Mouse (Mus musculus) stomach, postnatal 0 days (tissue): Measurements from ENCODE around the gene Cacna2d4. TPM values are rescaled to one million over a fixed set of nuclear protein-coding genes. Genes with fewer than 3 reads are reported as not detected.
"Not testable (repeated sequence)": the region's sequence is repeated elsewhere in the genome, so short reads cannot be mapped to it uniquely, and the experiment has no call there.

ENCODE experiments used
- ATAC-seq: fragments of 200-750 bp; cut with Nextera tagmentation; 2 replicates; pipeline ENCODE4 v1.8.0; 2017; ENCODE audit not compliant: low FRiP score, low TSS enrichment
- DNase-seq: peaks from one replicate; pipeline ENCODE4 v3.0.0-alpha.2; 2016; ENCODE audit warnings: low spot score
- H3K27ac ChIP-seq: fragments of 300-500 bp; sonication (generic); replicated peaks from 2 replicates; pipeline ENCODE4 v1.5.1; 2014; ENCODE audit warnings: mild to moderate bottlenecking, control low read depth
- H3K27me3 ChIP-seq: fragments of 300-500 bp; sonication (generic); 2 replicates; pipeline ENCODE4 v1.6.1; 2014; ENCODE audit warnings: low read length; ENCODE audit not compliant: control insufficient read depth, insufficient read depth
- H3K36me3 ChIP-seq: fragments of 300-500 bp; sonication (generic); 2 replicates; pipeline ENCODE4 v1.6.1; 2014; ENCODE audit warnings: low read length, mixed read lengths; ENCODE audit not compliant: control insufficient read depth, insufficient read depth
- H3K4me1 ChIP-seq: fragments of 300-500 bp; sonication (generic); replicated peaks from 2 replicates; pipeline ENCODE4 v1.6.1; 2014; ENCODE audit warnings: antibody characterized with exemption; ENCODE audit not compliant: control insufficient read depth, insufficient read depth
- H3K4me2 ChIP-seq: fragments of 300-500 bp; sonication (generic); replicated peaks from 2 replicates; pipeline ENCODE4 v1.6.1; 2014; ENCODE audit warnings: low read depth, mild to moderate bottlenecking, control low read depth, moderate library complexity
- H3K4me3 ChIP-seq: fragments of 300-500 bp; sonication (generic); 2 replicates; pipeline ENCODE4 v1.5.1; 2014; ENCODE audit warnings: low read depth, low read length, control low read depth
- H3K9ac ChIP-seq: fragments of 300-500 bp; sonication (generic); 2 replicates; pipeline ENCODE4 v1.6.1; 2014; ENCODE audit warnings: mild to moderate bottlenecking, low read length, control low read depth, mixed read lengths
- H3K9me3 ChIP-seq: fragments of 300-500 bp; sonication (generic); 2 replicates; pipeline ENCODE4 v1.6.1; 2016; ENCODE audit warnings: low read length; ENCODE audit not compliant: control insufficient read depth
- CTCF ChIP-seq: IDR thresholded peaks from 2 replicates; pipeline ENCODE4 v1.5.1; 2016; ENCODE audit warnings: antibody characterized with exemption, low read depth, mild to moderate bottlenecking, moderate library complexity
- EP300 ChIP-seq: optimal IDR thresholded peaks from 2 replicates; pipeline ENCODE3; 2016; ENCODE audit warnings: antibody characterized with exemption
- WGBS: fragments of 180-500 bp; shearing (Covaris S2); extraction: QIAGEN DNeasy Blood & Tissue Kit; methylation state at CpG from one replicate; pipeline ENCODE4 v1.1.7; 2014; 5-methylcytosine and 5-hydroxymethylcytosine counted together
- polyA plus RNA-seq: library from polyadenylated mRNA; unstranded; fragments of >200 nt; fragmentation: Nextera tagmentation; extraction: Ambion mirVana; gene quantifications from 2 replicates; pipeline ENCODE4 v1.2.1, GENCODE M21; 2015

Cacna2d4 gene
- polyA plus RNA-seq, 1 experiment from 2014 or later = 0.13 TPM

DNA sequence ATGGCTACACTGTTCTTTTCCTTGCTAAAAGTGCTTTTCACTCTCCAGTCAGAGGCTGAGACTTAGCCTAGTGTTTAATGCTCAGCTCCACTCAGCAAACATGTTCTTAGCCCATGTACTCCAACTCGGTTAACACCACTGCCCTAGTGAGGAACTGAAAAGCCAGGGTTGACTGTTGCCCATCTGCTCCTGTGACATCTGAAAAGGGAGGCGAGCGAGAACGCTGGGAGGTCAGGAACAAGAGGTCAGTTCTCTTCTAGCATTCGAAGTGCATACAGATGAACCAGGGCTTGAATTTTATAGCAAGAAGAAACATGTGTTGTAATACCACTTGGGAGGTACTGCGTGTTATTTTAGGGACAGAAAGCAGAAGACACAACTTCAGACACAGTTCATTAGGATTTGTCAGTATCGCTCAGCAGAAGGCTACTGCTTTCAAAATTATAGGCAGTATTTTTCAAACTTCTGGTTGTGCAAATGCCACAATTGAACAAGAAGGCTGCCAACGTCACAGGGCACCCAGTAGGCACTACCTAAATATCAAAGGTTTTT, 121.8 kb downstream of the Cacna2d4 start:
- no peak for ATAC-seq
- Histone ChIP-seq H3K9me3 (no peaks in the 10 kb centered on the region), H3K4me2 (no peak overlapping the region), H3K4me3 (no peak overlapping the region), H3K27me3 (no peaks in the 10 kb centered on the region), H3K27ac (no peak overlapping the region), H3K4me1 (no peaks in the 10 kb centered on the region), H3K36me3 (peaks cover 24% of the 10 kb centered on the region; the same call in 1 of the 2 replicates), H3K9ac (no peak overlapping the region)
- DNase-seq = no peak
- TF ChIP-seq EP300 (no peak), CTCF (no peak)
- WGBS = 89% methylated on average over 8 of the region's 8 CpGs

DNA sequence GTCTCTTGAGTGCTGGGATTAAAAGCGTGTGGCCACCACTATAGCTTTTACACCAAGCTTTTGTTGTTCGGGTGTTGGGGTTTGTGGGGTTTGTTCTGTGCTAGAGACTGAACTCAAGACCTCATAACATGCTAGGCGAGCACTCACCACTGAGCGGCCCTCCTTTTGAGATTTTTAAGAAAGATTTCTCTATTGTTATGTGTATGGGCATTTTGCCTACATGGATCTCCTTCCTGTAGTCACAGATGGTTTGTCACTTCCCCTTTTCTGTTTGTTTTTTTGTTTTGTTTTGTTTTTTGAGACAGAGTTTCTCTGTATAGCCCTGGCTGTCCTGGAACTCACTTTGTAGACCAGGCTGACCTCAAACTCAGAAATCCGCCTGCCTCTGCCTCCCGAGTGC, 123.9 kb downstream of the Cacna2d4 start:
- DNase-seq, H3K4me2 ChIP-seq, H3K9ac ChIP-seq, H3K27ac ChIP-seq, ATAC-seq, H3K27me3 ChIP-seq, H3K4me3 ChIP-seq, H3K9me3 ChIP-seq, H3K4me1 ChIP-seq: not testable (repeated sequence)
- H3K36me3 ChIP-seq = peaks cover 20% of the 10 kb centered on the region; the same call in 1 of the 2 replicates
- 92% methylated on average over 6 of the region's 6 CpGs for WGBS

- WGBS = 75% methylated on average over 3 of the region's 3 CpGs
- no peak for ATAC-seq
- no peaks in the 10 kb centered on the region for H3K4me1 ChIP-seq
- peaks cover 15% of the 10 kb centered on the region; the same call in 1 of the 2 replicates for H3K36me3 ChIP-seq
- H3K9ac ChIP-seq = no peak overlapping the region
- H3K27ac ChIP-seq = no peak overlapping the region
- no peak for DNase-seq
- H3K27me3 ChIP-seq = no peaks in the 10 kb centered on the region
- H3K4me2 ChIP-seq = no peak overlapping the region
- H3K9me3 ChIP-seq = no peaks in the 10 kb centered on the region
- H3K4me3 ChIP-seq = no peak overlapping the region
- TF ChIP-seq CTCF = no peak
- no peak for TF ChIP-seq EP300
Measured at GRCm38 (mm10) chr6:119360925-119361702, 124.8 kb downstream of the Cacna2d4 start.

- DNase-seq (no peak), ATAC-seq (no peak)
- Histone ChIP-seq H3K9ac (no peak overlapping the region), H3K27ac (no peak overlapping the region), H3K36me3 (peaks cover 9% of the 10 kb centered on the region; the same call in 1 of the 2 replicates), H3K4me1 (no peaks in the 10 kb centered on the region), H3K9me3 (no peaks in the 10 kb centered on the region), H3K4me2 (no peak overlapping the region), H3K27me3 (no peaks in the 10 kb centered on the region), H3K4me3 (no peak overlapping the region)
- WGBS = 91% methylated on average over 5 of the region's 5 CpGs
- TF ChIP-seq EP300 = no peak
- no peak for TF ChIP-seq CTCF
Measured at GRCm38 (mm10) chr6:119363593-119363992, 127.3 kb downstream of the Cacna2d4 start.

- 69% methylated on average over 3 of the region's 4 CpGs for WGBS
Measured at GRCm38 (mm10) chr6:119366800-119367199, 130.5 kb downstream of the Cacna2d4 start.

DNA sequence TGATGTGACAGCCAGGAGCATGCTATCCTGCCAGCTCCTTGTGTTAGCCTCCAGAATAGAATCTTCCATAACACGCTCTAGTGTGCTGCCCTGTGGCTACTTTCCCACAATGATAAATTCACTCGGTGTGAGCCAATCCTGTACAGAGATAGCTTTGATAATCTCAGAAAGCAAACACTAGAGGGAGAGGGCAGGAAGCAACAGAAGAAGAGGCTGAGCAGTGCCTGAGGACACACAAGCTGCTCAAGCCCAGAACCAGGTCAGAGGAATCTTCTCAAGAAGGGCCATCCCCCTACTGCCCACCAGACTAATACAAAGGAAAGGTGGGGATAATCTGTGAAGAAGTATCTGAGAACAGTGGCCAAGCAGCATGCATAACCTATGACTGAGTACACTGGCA, 131.1 kb downstream of the Cacna2d4 start:
- Histone ChIP-seq H3K4me3 (no peak overlapping the region), H3K9me3 (no peaks in the 10 kb centered on the region), H3K4me1 (no peaks in the 10 kb centered on the region), H3K36me3 (peaks cover 7% of the 10 kb centered on the region; the same call in 1 of the 2 replicates), H3K9ac (no peak overlapping the region), H3K27me3 (no peaks in the 10 kb centered on the region), H3K4me2 (no peak overlapping the region), H3K27ac (no peak overlapping the region)
- DNase-seq (no peak), ATAC-seq (no peak)
- no peak for TF ChIP-seq EP300
- TF ChIP-seq CTCF = no peak
- 76% methylated on average over 2 of the region's 2 CpGs for WGBS

More at GRCm38 (mm10) chr6:119366800-119367199, 130.5 kb downstream of the Cacna2d4 start:
- H3K27me3 ChIP-seq, H3K9ac ChIP-seq, H3K4me3 ChIP-seq, H3K9me3 ChIP-seq, H3K27ac ChIP-seq, H3K4me1 ChIP-seq, DNase-seq, H3K36me3 ChIP-seq, H3K4me2 ChIP-seq, ATAC-seq: not testable (repeated sequence)
